Mouse (Mus musculus): ENCODE results near the gene Afap1.

- no peak for TF ChIP-seq POLR2A (IDR thresholded peaks at IDR 0.05; ENCODE audit: low read depth, low read length)
- TF ChIP-seq CTCF (conservative IDR thresholded peaks at IDR 0.05; ENCODE audit: insufficient read depth, insufficient read length, low read depth, low read length): no peak
These were observed 15.7 kb downstream of the Afap1 start for GRCm38 (mm10) chr5:35908626-35909443.

All from kidney, adult 2 months (tissue).